Mouse (Mus musculus) CH12.LX (cell line): ENCODE measurements around the gene Mrpl39. TPM values are rescaled to one million over a fixed set of nuclear protein-coding genes. Genes with fewer than 3 reads are reported as not detected.
A peak's percentile ranks its signal among the peaks of the same experiment; 100 is the strongest.

ENCODE experiments used
- DNase-seq: peaks from one replicate; pipeline ENCODE4 v3.0.0-alpha.2; 2013; ENCODE audit errors: extremely low read depth
- H3K27ac ChIP-seq: 2 replicates; pipeline ENCODE4 v1.5.1; 2012; ENCODE audit warnings: low read depth, mild to moderate bottlenecking, control low read depth, moderate library complexity; ENCODE audit not compliant: insufficient read depth
- H3K27me3 ChIP-seq: replicated peaks from 2 replicates; pipeline ENCODE3; 2012; ENCODE audit warnings: inconsistent platforms
- H3K36me3 ChIP-seq, 2 experiments: replicated peaks in 1 of 2; 2 replicates each; pipeline versions ENCODE3 to v1.6.1; 2012; ENCODE audit warnings: inconsistent platforms in 1 of 2, low read length in 1 of 2, mild to moderate bottlenecking in 1 of 2, mixed read lengths in 1 of 2, moderate library complexity in 1 of 2; ENCODE audit not compliant: control insufficient read depth in 1 of 2, insufficient read depth in 1 of 2
- H3K4me1 ChIP-seq, 2 experiments: 2 replicates each; pipeline ENCODE4 v1.6.1; 2012; ENCODE audit warnings: inconsistent platforms in 1 of 2, moderate library complexity in 1 of 2; ENCODE audit not compliant: insufficient read depth in 2 of 2, control insufficient read depth in 1 of 2
- H3K4me2 ChIP-seq: 2 replicates; pipeline ENCODE4 v1.6.1; 2012; ENCODE audit warnings: low read depth, mild to moderate bottlenecking, control low read depth; ENCODE audit not compliant: poor library complexity, insufficient read depth, severe bottlenecking
- H3K4me3 ChIP-seq, 3 experiments: fragments of 150-350 bp in 1 of 3; sonication (generic) in 1 of 3; replicated peaks in 1 of 3; 2 replicates each; pipeline versions ENCODE3 to v1.5.1; 2011 to 2012; ENCODE audit warnings: low read depth in 2 of 3, low read length in 2 of 3, mild to moderate bottlenecking in 2 of 3, moderate library complexity in 2 of 3, control low read depth in 1 of 3, improper control_type of control experiment in 1 of 3, inconsistent platforms in 1 of 3, mixed read lengths in 1 of 3; ENCODE audit not compliant: poor library complexity in 1 of 3
- H3K79me2 ChIP-seq: replicated peaks from 2 replicates; pipeline ENCODE4 v1.6.1; 2012; ENCODE audit warnings: mild to moderate bottlenecking, moderate library complexity; ENCODE audit not compliant: control insufficient read depth, poor library complexity, insufficient read depth, severe bottlenecking; ENCODE audit errors: extremely low read depth
- H3K9ac ChIP-seq: 2 replicates; pipeline ENCODE4 v1.6.1; 2012; ENCODE audit warnings: low read depth, mild to moderate bottlenecking, control low read depth, moderate library complexity; ENCODE audit not compliant: insufficient read depth
- H3K9me3 ChIP-seq: replicated peaks from 2 replicates; pipeline ENCODE3; 2012; ENCODE audit warnings: low read length, inconsistent platforms, mixed read lengths
- CHD2 ChIP-seq: IDR thresholded peaks from 2 replicates; pipeline ENCODE4 v1.6.1; 2011; ENCODE audit warnings: low read length, improper control_type of control experiment
- E2F4 ChIP-seq: IDR thresholded peaks from 2 replicates; pipeline ENCODE4 v1.6.1; 2011; ENCODE audit warnings: low read depth, low read length, improper control_type of control experiment; ENCODE audit not compliant: insufficient replicate concordance
- ELF1 ChIP-seq: IDR thresholded peaks from 2 replicates; pipeline ENCODE4 v1.6.1; 2014; ENCODE audit warnings: low read depth, mild to moderate bottlenecking, inconsistent platforms, low read length, improper control_type of control experiment
- ETS1 ChIP-seq: conservative IDR thresholded peaks from 2 replicates; pipeline ENCODE4 v1.6.1; 2012; ENCODE audit warnings: low read depth, mild to moderate bottlenecking, inconsistent platforms, low read length, improper control_type of control experiment, moderate library complexity
- GABPA ChIP-seq: IDR thresholded peaks from 2 replicates; pipeline ENCODE4 v1.6.1; 2012; ENCODE audit warnings: low read depth, low read length, improper control_type of control experiment, inconsistent platforms; ENCODE audit not compliant: insufficient replicate concordance
- IRF4 ChIP-seq: IDR thresholded peaks from 2 replicates; pipeline ENCODE4 v1.6.1; 2014; ENCODE audit warnings: low read depth, mild to moderate bottlenecking, inconsistent platforms, low read length, improper control_type of control experiment
- JUND ChIP-seq: conservative IDR thresholded peaks from 2 replicates; pipeline ENCODE4 v1.6.1; 2011; ENCODE audit warnings: low read depth, low read length, improper control_type of control experiment
- MAFK ChIP-seq: IDR thresholded peaks from 2 replicates; pipeline ENCODE4 v1.6.1; 2011; ENCODE audit warnings: low read length, improper control_type of control experiment; ENCODE audit not compliant: insufficient replicate concordance
- MEF2A ChIP-seq: IDR thresholded peaks from 2 replicates; pipeline ENCODE4 v1.6.1; 2014; ENCODE audit warnings: low read depth, mild to moderate bottlenecking, inconsistent platforms, low read length, improper control_type of control experiment, borderline replicate concordance
- NELFE ChIP-seq: IDR thresholded peaks from 2 replicates; pipeline ENCODE4 v1.6.1; 2011; ENCODE audit warnings: low read depth, low read length, improper control_type of control experiment
- PAX5 ChIP-seq: IDR thresholded peaks from 2 replicates; pipeline ENCODE4 v1.6.1; 2012; ENCODE audit warnings: low read length, inconsistent platforms, mixed read lengths
- POLR2A ChIP-seq: IDR thresholded peaks from 2 replicates; pipeline ENCODE4 v1.6.1; 2011; ENCODE audit warnings: low read depth, mild to moderate bottlenecking, improper control_type of control experiment, low read length
- POLR2AphosphoS2 ChIP-seq: IDR thresholded peaks from 2 replicates; pipeline ENCODE4 v1.6.1; 2011; ENCODE audit warnings: low read depth, low read length, improper control_type of control experiment
- RAD21 ChIP-seq: IDR thresholded peaks from 2 replicates; pipeline ENCODE4 v1.6.1; 2011; ENCODE audit warnings: low read depth, mild to moderate bottlenecking, low read length, improper control_type of control experiment, moderate library complexity
- SIN3A ChIP-seq: IDR thresholded peaks from 2 replicates; pipeline ENCODE4 v1.6.1; 2012; ENCODE audit warnings: low read length, improper control_type of control experiment, inconsistent platforms
- SMC3 ChIP-seq: IDR thresholded peaks from 2 replicates; pipeline ENCODE4 v1.6.1; 2011; ENCODE audit warnings: low read depth, low read length, improper control_type of control experiment
- TBP ChIP-seq: conservative IDR thresholded peaks from 2 replicates; pipeline ENCODE4 v1.6.1; 2011; ENCODE audit warnings: low read depth, low read length, improper control_type of control experiment
- TCF12 ChIP-seq: IDR thresholded peaks from 2 replicates; pipeline ENCODE4 v1.6.1; 2014; ENCODE audit warnings: low read depth, mild to moderate bottlenecking, inconsistent platforms, low read length, improper control_type of control experiment
- UBTF ChIP-seq: IDR thresholded peaks from 2 replicates; pipeline ENCODE4 v1.6.1; 2012; ENCODE audit warnings: low read depth, mild to moderate bottlenecking, inconsistent platforms, low read length, improper control_type of control experiment, moderate library complexity
- USF1 ChIP-seq: IDR thresholded peaks from 2 replicates; pipeline ENCODE4 v1.6.1; 2014; ENCODE audit warnings: low read depth, mild to moderate bottlenecking, inconsistent platforms, low read length, improper control_type of control experiment
- ZKSCAN1 ChIP-seq: IDR thresholded peaks from 2 replicates; pipeline ENCODE4 v1.6.1; 2012; ENCODE audit warnings: low read depth, inconsistent platforms, low read length, improper control_type of control experiment, borderline replicate concordance
- ZMIZ1 ChIP-seq: IDR thresholded peaks from 2 replicates; pipeline ENCODE4 v1.6.1; 2012; ENCODE audit warnings: low read depth, mild to moderate bottlenecking, inconsistent platforms, low read length, improper control_type of control experiment
- ZNF384 ChIP-seq: IDR thresholded peaks from 2 replicates; pipeline ENCODE4 v1.6.1; 2012; ENCODE audit warnings: low read depth, low read length, improper control_type of control experiment, inconsistent platforms
- dilution Hi-C: fragments of 300-500 bp; cut with MboI; formaldehyde crosslinking; loops from 2 replicates; pipeline ENCODE4 v1.14.3; 2020; ENCODE audit warnings: low sequenced_read_pairs; ENCODE audit not compliant: extremely low pct_unique_long_range_greater_than_20kb, extremely low pct_ligation_motif_present
- in situ Hi-C: fragments of 300-500 bp; cut with MboI; formaldehyde crosslinking; loops from 3 replicates; pipeline ENCODE4 v1.14.3; 2019; ENCODE audit warnings: low sequenced_read_pairs, low pct_ligation_motif_present, low pct_unique_long_range_greater_than_20kb, mixed read lengths
- polyA plus RNA-seq: library from polyadenylated mRNA; unstranded; fragments of >175 nt; gene quantifications from 2 replicates; pipeline ENCODE4 v1.2.1, GENCODE M21; 2012; ENCODE audit warnings: low read depth; ENCODE audit not compliant: insufficient read length
- total RNA-seq, 2 experiments: library from RNA; depleted of rRNA; stranded (reverse); fragments of 300-350 nt in 1 of 2; fragments of >200 nt in 1 of 2; gene quantifications; 2 replicates each; pipeline ENCODE4 v1.2.3; 2012 to 2014

Gene Mrpl39
- total and polyA plus RNA-seq, 3 experiments, result 102 to 123 (median 110) TPM

DNA sequence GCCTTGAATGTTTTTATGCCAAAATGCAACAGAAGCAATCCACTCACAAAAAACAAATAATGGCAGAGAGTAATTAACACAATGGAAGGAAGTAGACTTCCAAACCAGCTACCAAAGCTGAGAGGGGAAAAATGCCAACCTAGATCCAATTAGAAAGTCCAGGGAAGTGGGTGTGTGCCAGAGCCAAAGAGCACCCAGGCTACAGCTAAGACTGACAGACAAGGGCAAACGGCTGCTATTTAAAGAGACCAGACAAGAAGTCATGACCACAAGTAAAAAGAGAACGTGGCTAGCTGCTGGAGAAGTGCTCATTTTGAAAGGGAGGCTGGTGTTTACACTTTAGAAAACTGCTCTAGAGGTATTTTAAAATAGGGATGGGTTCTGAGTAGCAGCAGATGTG is 47.7 kb upstream of the Mrpl39 start (continued):
- no peak for TF ChIP-seq UBTF
- TF ChIP-seq TCF12, result no peak
- peak; percentile 15; the same call in 1 of the 2 replicates for TF ChIP-seq ELF1
- TF ChIP-seq RAD21, result no peak
- no peak for TF ChIP-seq SMC3
- no peak for TF ChIP-seq GABPA
- TF ChIP-seq ETS1, result peak; percentile 31; the same call in 1 of the 2 replicates
- TF ChIP-seq USF1, result no peak
- peak; percentile 76; the same call in 1 of the 2 replicates for TF ChIP-seq MEF2A
- TF ChIP-seq SIN3A, result no peak
- no peak for TF ChIP-seq POLR2AphosphoS2
- TF ChIP-seq E2F4, result no peak

DNA sequence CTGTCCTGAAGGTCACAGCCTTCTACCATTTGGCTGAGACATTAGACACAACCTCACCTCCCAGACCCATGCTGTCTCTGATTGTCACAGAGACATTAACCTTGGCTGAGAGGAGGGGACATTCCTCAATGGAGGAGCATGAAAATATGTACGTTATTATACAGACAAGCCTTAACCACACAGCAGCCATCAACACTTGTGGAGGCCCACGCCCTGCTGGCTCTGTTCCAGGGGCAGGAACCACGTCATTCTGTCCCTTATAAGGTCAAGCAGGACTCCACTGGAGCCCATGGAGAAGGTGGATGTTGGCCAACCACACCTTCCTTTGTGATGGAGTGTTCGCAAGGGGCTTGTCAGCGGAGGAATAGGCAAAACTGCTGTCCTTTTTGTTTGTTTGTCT is 44.2 kb upstream of the Mrpl39 start:
- dilution Hi-C loops, result no loop called here
- Histone ChIP-seq H3K4me2 (no peak overlapping the region), H3K27ac (no peak overlapping the region), H3K4me3 (no peak overlapping the region), H3K9me3 (no peaks in the 10 kb centered on the region), H3K4me1 (peaks cover 3 to 17% of the 10 kb centered on the region in 2 experiments; a peak in 3 of 4 replicates), H3K27me3 (no peaks in the 10 kb centered on the region)
- in situ Hi-C loops, result no loop called here
- DNase-seq, result no peak
- TF ChIP-seq USF1 (no peak), POLR2A (no peak), ELF1 (no peak), JUND (no peak), SIN3A (no peak), ETS1 (no peak), IRF4 (no peak), PAX5 (no peak), TBP (no peak), ZKSCAN1 (no peak), TCF12 (no peak), CHD2 (no peak), ZNF384 (no peak), GABPA (no peak), POLR2AphosphoS2 (no peak), MEF2A (no peak), MAFK (no peak), RAD21 (no peak), ZMIZ1 (no peak), NELFE (no peak)
- TF ChIP-seq, all 38 proteins: peak for 0
- no peak overlapping the region for H3K9ac ChIP-seq
- H3K36me3 ChIP-seq, result no peaks in the 10 kb centered on the region
- no peaks in the 10 kb centered on the region for H3K79me2 ChIP-seq
